In the genomic region with DNA sequence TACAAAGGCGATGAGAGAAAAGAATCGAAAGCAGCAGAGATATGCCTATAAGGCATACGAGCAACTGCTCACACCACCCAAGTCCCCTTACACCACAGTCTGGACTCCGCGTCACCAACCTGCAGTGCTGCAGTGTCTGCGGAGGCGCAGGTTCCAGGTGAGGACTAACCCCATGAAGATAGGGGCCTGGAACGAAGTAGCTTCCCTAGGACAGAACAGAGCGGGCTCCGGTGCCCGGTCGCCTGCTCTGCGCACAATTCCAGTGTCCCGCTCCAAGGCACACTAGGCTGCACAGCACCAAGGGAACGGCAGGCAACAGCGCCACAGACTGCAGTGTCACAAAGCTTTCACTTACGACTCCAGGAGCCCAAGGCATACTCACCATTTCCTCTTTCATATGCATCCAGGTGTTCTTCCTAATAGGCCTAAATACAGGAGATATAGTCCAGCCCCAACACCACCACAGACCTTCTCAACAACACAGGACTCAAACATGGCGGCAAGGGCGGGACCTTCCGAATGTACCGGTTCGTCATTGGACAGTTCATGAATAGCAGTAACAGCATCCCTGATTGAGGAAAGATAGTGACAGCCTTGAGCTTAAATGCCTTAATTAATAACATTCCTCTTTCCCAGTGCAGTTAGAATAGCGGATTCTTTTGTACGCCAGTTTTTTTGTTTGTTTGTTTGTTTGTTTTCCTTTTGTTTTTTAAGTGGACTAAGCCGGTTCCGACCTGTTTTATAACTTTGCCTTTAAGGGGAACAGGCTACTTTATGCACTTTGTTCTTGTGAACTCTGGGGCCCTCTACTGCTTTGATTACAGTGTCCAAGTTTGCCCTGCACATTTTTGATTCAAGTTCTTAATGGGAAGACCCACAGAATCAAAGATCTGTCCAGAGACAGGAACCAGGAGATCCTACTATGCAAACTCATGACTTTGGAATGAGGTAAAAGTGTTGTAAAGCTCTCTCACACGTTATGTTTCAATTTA, we compare ENCODE assay signal across 8 mouse cellular contexts. TPM values are rescaled to one million over a fixed set of nuclear protein-coding genes. Genes with fewer than 3 reads are reported as not detected.
A peak's percentile ranks its signal among the peaks of the same experiment; 100 is the strongest.
DNase-seq lines count a peak whose midpoint lies in the region; ATAC-seq and TF ChIP-seq lines count a peak whose summit lies in the region.

A gene (minus strand): TSS at position 503 of the 992 bp plus-strand sequence.

- H3K9ac ChIP-seq in embryonic facial prominence, embryonic 14.5 days (ENCODE audit: low read depth, low read length), result peak within 1 kb of the TSS; percentile 88
- peak within 1 kb of the TSS; percentile 72 for H3K9ac ChIP-seq in heart, adult 2 months (ENCODE audit: low read depth, low read length)
- H3K9ac ChIP-seq in limb, embryonic 13.5 days, result peak within 1 kb of the TSS; percentile 88
- peak within 1 kb of the TSS; percentile 85 for H3K9ac ChIP-seq in midbrain, embryonic 16.5 days (ENCODE audit: low read depth, low read length)

- H3K4me2 ChIP-seq in embryonic facial prominence, embryonic 14.5 days (ENCODE audit: low read depth, low read length), result peak within 1 kb of the TSS; percentile 61
- H3K4me2 ChIP-seq in limb, embryonic 13.5 days (replicated peaks), result peak within 1 kb of the TSS; percentile 64
- peak within 1 kb of the TSS; percentile 74 for H3K4me2 ChIP-seq in midbrain, embryonic 16.5 days (ENCODE audit: low read length)

- no peaks in the 10 kb centered on the region for H3K36me3 ChIP-seq in embryonic facial prominence, embryonic 14.5 days (ENCODE audit: control insufficient read depth, insufficient read depth, low read length)
- H3K36me3 ChIP-seq in heart, adult 2 months (ENCODE audit: control insufficient read depth, insufficient read depth, low read length), result peaks cover 3% of the 10 kb centered on the region
- peaks cover 10% of the 10 kb centered on the region for H3K36me3 ChIP-seq in limb, embryonic 13.5 days
- H3K36me3 ChIP-seq in midbrain, embryonic 16.5 days (ENCODE audit: control insufficient read depth, insufficient read depth, low read length), result no peaks in the 10 kb centered on the region

- DNase-seq in 416B (ENCODE audit: low read depth), result peak; percentile 92
- peak; percentile 39 to 67 for DNase-seq in adrenal gland, postnatal 4 days (ENCODE audit: low spot score in 2 of 2)
- DNase-seq in embryonic facial prominence, embryonic 14.5 days (ENCODE audit: low spot score), result peak; percentile 95
- peak; percentile 75 to 82 for DNase-seq in heart, adult 2 months
- DNase-seq in kidney, adult 8-10 months, result peak; percentile 82 to 88
- DNase-seq in spleen, postnatal 10 days (ENCODE audit: low spot score in 2 of 2), result peak; percentile 63 to 81

- H3K9me3 ChIP-seq in embryonic facial prominence, embryonic 14.5 days (ENCODE audit: control insufficient read depth, low read length), result 0 out of 2 replicates have a peak, but pooled peaks cover 10% of the 10 kb centered on the region
- H3K9me3 ChIP-seq in limb, embryonic 13.5 days, result peaks cover 10% of the 10 kb centered on the region; the same call in 1 of the 2 replicates
- H3K9me3 ChIP-seq in midbrain, embryonic 16.5 days (replicated peaks; ENCODE audit: control insufficient read depth, low read length, poor library complexity, severe bottlenecking), result no peaks in the 10 kb centered on the region

- peak; percentile 99 for ATAC-seq in embryonic facial prominence, embryonic 14.5 days (ENCODE audit: low read depth)
- ATAC-seq in limb, embryonic 13.5 days (ENCODE audit: low FRiP score, low read depth), result peak; percentile 99
- ATAC-seq in midbrain, embryonic 16.5 days, result peak; percentile 99

- H3K27ac ChIP-seq in embryonic facial prominence, embryonic 14.5 days (replicated peaks; ENCODE audit: low read depth, low read length), result peak within 1 kb of the TSS; percentile 87
- H3K27ac ChIP-seq in heart, adult 2 months, result peak within 1 kb of the TSS; percentile 61
- peak within 1 kb of the TSS; percentile 90 for H3K27ac ChIP-seq in limb, embryonic 13.5 days
- peak within 1 kb of the TSS; percentile 88 for H3K27ac ChIP-seq in midbrain, embryonic 16.5 days (ENCODE audit: low read length)

- peak; percentile 76 for TF ChIP-seq POLR2A in heart, adult 2 months (IDR thresholded peaks at IDR 0.05; ENCODE audit: insufficient read depth, low read depth, low read length)

- no peaks in the 10 kb centered on the region for H3K27me3 ChIP-seq in embryonic facial prominence, embryonic 14.5 days (replicated peaks; ENCODE audit: control insufficient read depth, insufficient read depth, low read length)
- H3K27me3 ChIP-seq in heart, adult 2 months (ENCODE audit: control insufficient read depth, insufficient read depth, low read length), result no peaks in the 10 kb centered on the region
- no peaks in the 10 kb centered on the region for H3K27me3 ChIP-seq in limb, embryonic 13.5 days
- H3K27me3 ChIP-seq in midbrain, embryonic 16.5 days (ENCODE audit: control insufficient read depth, insufficient read depth, low read depth, low read length), result no peaks in the 10 kb centered on the region

- TF ChIP-seq CTCF in heart, adult 2 months (IDR thresholded peaks at IDR 0.05), result no peak; the same call in none of the 2 replicates

- peaks cover 3% of the 10 kb centered on the region; the same call in 1 of the 2 replicates for H3K4me1 ChIP-seq in embryonic facial prominence, embryonic 14.5 days (ENCODE audit: control insufficient read depth, insufficient read depth, low read length)
- no peaks in the 10 kb centered on the region for H3K4me1 ChIP-seq in heart, adult 2 months (ENCODE audit: control insufficient read depth, insufficient read depth, low read length)
- H3K4me1 ChIP-seq in limb, embryonic 13.5 days, result no peaks in the 10 kb centered on the region
- peaks cover 8% of the 10 kb centered on the region for H3K4me1 ChIP-seq in midbrain, embryonic 16.5 days (ENCODE audit: control insufficient read depth, insufficient read depth, low read length)

- intact Hi-C loops in heart, adult 2 months (cut with DNase I), result loop anchor here (2.0 to 5.0 kb wide), 2 partner anchors 41 to 56 kb away; a partner anchor contains a TSS

- no peak for TF ChIP-seq EP300 in heart, adult 2 months (IDR thresholded peaks at IDR 0.05; ENCODE audit: insufficient read depth, low read depth, low read length)

- peak within 1 kb of the TSS; percentile 87 for H3K4me3 ChIP-seq in embryonic facial prominence, embryonic 14.5 days (ENCODE audit: low read depth, low read length)
- peak within 1 kb of the TSS; percentile 83 for H3K4me3 ChIP-seq in heart, adult 2 months
- peak within 1 kb of the TSS; percentile 87 for H3K4me3 ChIP-seq in limb, embryonic 13.5 days
- peak within 1 kb of the TSS; percentile 79 for H3K4me3 ChIP-seq in midbrain, embryonic 16.5 days (ENCODE audit: low read depth, low read length)

- no peaks in the 10 kb centered on the region for H3K79me2 ChIP-seq in heart, adult 2 months (replicated peaks; ENCODE audit: control insufficient read depth, insufficient read depth, low read length)

- WGBS in embryonic facial prominence, embryonic 14.5 days, result 3% methylated on average over 27 of the region's 27 CpGs
- WGBS in heart, adult 2 months, result 3% methylated on average over 27 of the region's 27 CpGs
- 2% methylated on average over 27 of the region's 27 CpGs for WGBS in limb, embryonic 13.5 days
- WGBS in midbrain, embryonic 16.5 days, result 3% methylated on average over 27 of the region's 27 CpGs

RNA-seq across cellular contexts. Expression of the gene that starts here (rescaled TPM):
- total RNA-seq in adrenal gland, postnatal 4 days (2021), result 10 to 100 TPM; 11.4 to 15.0 TPM
- polyA plus RNA-seq in embryonic facial prominence, embryonic 14.5 days (2014; fragmentation: Nextera tagmentation; extraction: Ambion mirVana), result 8.6 and 12.8 TPM in 2 replicates
- total RNA-seq in heart, adult 2 months (2021), result 1 to 10 TPM; 3.3 to 4.0 TPM
- polyA plus RNA-seq in heart, adult 2 months (2012; rRNA removed), result 0.76 and 1.6 TPM in 2 replicates
- polyA plus RNA-seq in limb, embryonic 13.5 days (2015; fragmentation: Nextera tagmentation; extraction: Ambion mirVana), result 18.5 and 18.6 TPM in 2 replicates
- polyA plus RNA-seq in midbrain, embryonic 16.5 days (2015; fragmentation: Nextera tagmentation; extraction: Ambion mirVana), result 28.6 and 31.3 TPM in 2 replicates

Comparison
In these comparisons a context has a peak if more than half of its experiments do, and no peak if none do; other contexts are left out.
1. Peak in every context shown above with its lines: DNase-seq, ATAC-seq, H3K4me3 ChIP-seq and H3K27ac ChIP-seq.